Mouse (Mus musculus) G1E (cell line): ENCODE data around the gene Fhl3.

Experiments
- CTCF ChIP-seq: IDR thresholded peaks from 2 replicates; pipeline ENCODE4 v1.5.1; 2012; ENCODE audit warnings: low read depth, low read length, inconsistent platforms, mixed read lengths
- GATA1 ChIP-seq: IDR thresholded peaks from 2 replicates; pipeline ENCODE4 v1.6.1; 2012; ENCODE audit warnings: borderline replicate concordance, low read length, inconsistent platforms, mixed read lengths
- GATA2 ChIP-seq: IDR thresholded peaks from 2 replicates; pipeline ENCODE4 v1.6.1; 2012; ENCODE audit warnings: low read depth, low read length, inconsistent platforms, borderline replicate concordance
- POLR2AphosphoS5 ChIP-seq: IDR thresholded peaks from 2 replicates; pipeline ENCODE4 v1.6.1; 2012; ENCODE audit warnings: low read depth, low read length, inconsistent platforms; ENCODE audit not compliant: insufficient replicate concordance
- TAL1 ChIP-seq: conservative IDR thresholded peaks from 2 replicates; pipeline ENCODE4 v1.6.1; 2012; ENCODE audit warnings: low read depth, low read length, inconsistent platforms, mixed read lengths

DNA sequence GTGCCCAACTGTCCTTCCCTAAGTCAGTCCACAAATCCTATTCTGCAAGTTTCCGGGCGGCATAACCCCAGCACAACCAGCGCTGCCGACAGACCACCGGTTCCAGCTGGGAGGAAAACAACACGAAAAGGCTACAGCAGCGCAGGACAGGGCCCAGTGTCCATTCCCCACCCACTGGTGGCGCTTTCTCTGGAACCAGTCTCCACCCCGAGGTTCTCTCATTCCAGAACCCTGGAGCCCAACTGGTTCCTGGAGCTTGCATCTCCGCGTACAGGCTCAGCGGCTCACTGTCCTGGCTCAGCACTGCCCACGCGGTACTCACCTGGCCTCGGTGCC, 44.0 kb upstream of the Fhl3 start, which contains the start of gene Pou3f1:
- TF ChIP-seq CTCF (no peak), TAL1 (no peak), GATA1 (no peak), GATA2 (no peak), POLR2AphosphoS5 (no peak)
